Mouse (Mus musculus) left cerebral cortex, postnatal 25 days (tissue): ENCODE measurements around the gene Iqgap3. TPM values are rescaled to one million over a fixed set of nuclear protein-coding genes. Genes with fewer than 3 reads are reported as not detected.

Experiments
- DNase-seq, 2 experiments: peaks; one replicate each; pipeline ENCODE4 v3.0.0; 2022; ENCODE audit warnings: low spot score in 2 of 2, mixed read lengths in 1 of 2
- intact Hi-C: fragments of 180-260 bp; cut with DNase I; formaldehyde crosslinking; loops from one replicate; pipeline ENCODE4 v1.15.1; 2025
- total RNA-seq, 2 experiments: library from RNA; stranded (reverse); gene quantifications; 2 replicates each; pipeline ENCODE4 v1.2.3; 2021

Iqgap3 gene
- total RNA-seq: under 1 TPM; 0.21 to 0.44 TPM

DNA sequence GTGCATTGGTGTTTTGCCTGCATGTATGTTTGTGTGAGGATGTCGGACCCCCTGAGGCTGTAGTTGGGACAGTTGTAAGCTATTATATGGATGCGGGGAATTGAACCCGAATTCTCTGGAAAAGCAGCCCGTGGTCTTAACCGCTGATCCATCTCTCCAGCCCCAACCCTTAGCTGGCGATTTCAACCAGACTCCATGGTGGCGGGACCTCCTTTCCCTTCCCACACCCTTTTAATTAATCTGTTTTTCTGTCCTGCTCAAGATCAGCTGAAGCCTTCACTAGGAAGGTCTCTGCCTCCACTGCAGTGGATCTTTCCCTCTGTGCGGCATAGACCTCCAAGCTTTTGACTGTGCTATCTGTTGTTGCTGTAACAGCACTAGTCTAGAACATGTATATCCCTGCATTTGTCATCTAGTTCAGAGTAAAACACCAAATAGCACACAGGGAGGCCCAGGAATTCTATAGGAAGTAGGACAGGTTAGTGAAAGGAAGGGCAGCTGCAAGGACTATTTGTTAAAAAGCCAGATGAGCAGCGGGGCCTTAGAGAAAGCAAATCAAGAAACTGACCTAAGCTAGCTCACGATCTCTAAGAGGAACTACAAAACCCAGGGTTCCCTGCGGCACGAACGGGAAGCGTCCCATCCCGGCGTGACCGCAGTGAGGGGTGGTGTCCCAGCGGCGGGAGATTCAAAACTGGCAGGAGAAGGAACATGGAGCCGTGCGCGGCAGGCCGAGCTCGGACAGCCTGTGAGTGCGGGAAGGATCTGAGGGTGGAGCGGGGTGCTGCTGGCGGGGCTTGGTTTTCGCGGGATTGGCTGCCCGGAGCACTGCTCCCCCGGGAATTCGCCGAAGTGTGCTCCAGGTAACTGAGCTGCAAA lies at the start of gene Iqgap3:
Gene Iqgap3 (plus strand): TSS at position 627 of the 879 bp plus-strand sequence.
- peak; percentile 83 to 90 for DNase-seq
- intact Hi-C loops: no loop called here

DNA sequence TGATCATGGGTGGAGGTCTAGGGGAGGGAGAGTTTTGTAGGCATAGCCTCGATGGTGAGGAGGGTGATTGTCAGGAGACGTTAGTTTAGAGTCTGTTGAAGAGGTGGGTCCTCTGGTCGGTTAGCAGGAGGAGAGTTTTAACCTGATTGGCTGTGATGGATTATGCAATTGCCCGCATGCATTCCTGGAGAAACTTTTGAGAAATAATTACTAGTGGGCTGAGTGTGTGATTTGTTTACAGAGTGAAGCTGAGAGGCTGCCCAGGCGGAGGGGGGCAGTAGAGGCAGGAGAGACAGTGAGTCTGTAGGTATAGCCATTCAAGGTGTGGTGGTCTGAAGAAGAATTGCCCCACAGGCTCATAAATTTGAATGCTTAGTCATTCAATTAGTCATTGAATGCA lies 48.3 kb upstream of the Iqgap3 start:
- intact Hi-C loops: no loop called here
- DNase-seq: no peak

DNA sequence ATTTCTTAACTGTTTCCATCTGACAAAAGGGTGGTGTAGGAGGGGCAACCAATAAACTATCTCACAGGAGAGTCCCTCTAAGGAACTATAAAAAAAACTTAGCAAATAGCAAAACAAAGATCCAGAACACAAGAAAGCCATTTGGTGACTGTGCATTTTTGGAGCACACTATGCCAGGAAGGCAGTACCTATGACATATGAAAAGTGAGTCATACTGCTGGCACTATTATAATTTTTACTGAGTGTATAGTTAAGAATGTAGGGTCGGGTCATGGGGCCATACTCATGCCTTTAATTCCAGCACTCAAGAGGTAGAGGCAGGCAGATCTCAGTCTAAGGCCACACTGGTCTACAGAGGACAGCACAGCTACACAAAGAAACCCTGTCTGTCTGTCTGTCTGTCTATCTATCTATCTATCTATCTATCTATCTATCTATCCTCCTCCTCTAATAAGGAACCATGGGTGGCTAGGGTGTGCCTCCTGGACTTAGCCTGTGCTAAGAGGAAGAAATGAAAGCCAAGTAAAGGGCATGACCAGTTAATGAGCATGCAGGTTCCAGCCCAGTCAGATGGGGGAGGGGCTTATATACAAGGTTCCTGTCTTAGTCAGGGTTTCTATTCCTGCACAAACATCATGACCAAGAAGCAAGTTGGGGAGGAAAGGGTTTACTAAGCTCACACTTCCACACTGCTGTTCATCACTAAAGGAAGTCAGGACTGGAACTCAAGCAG lies 46.0 kb upstream of the Iqgap3 start:
- intact Hi-C loops: no loop called here

DNA sequence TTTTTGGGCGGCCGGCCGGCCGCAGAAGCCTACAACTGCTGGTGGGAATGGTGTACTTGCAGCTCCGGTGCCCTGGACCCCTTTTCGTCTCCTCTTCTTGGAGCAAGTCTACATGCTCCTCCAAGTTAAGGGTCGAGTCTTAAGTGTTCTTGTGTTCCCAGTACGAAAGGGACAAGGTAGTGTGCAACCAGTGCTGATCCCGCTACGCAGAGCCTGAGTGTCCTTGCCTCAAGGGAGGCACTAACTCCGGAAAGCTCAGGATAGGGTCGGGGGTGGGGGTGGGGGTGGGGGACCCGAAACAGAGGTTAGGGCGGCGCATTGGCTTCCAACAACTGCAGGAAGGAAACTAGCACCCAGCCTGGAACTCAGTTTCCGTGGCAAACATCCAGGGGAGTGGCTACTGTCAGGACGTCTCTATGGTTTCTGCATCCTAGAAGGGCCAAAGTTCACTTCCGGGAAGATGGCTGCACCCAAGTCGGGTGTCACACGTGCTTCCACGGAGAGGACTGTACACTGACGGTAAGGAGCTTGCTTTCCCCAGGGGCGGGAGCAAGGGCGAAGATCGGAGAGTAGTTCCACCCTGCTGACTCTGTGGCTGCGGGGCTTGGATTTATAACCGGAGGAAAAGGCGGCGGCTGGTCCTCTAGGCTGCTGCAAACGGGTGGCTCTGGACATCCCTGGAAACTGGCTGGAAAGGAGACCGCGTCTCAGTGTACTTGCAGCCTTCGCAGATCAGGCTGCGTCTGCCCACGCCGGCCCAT lies 38.9 kb upstream of the Iqgap3 start, which contains the start of gene Gpatch4:
Gene Gpatch4 (plus strand): TSS at position 448 of the 761 bp plus-strand sequence.
- peak; percentile 90 to 93 for DNase-seq
- intact Hi-C loops: no loop called here

More for the DNA sequence above, 46.0 kb upstream of the Iqgap3 start:
- DNase-seq: no peak

DNA sequence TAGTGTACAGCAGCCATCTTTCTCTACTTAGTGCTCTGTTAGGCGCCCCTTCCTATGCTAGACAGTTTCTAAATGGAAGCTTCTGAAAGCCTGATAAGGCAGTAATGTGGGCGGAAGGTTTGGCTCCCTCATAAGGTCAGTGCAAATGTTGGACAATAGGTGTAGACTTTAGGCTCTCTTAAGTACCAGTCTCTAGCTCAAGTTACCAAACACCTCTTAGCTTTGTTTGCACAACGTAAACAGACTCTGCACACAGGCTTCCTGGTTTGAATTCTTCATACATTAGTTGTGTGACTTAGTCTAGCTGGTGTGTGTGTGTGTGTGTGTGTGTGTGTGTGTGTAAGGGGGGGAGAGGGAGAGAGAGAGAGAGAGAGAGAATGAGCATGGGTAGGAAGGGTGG lies 32.2 kb upstream of the Iqgap3 start:
- DNase-seq: no peak
- intact Hi-C loops: no loop called here

DNA sequence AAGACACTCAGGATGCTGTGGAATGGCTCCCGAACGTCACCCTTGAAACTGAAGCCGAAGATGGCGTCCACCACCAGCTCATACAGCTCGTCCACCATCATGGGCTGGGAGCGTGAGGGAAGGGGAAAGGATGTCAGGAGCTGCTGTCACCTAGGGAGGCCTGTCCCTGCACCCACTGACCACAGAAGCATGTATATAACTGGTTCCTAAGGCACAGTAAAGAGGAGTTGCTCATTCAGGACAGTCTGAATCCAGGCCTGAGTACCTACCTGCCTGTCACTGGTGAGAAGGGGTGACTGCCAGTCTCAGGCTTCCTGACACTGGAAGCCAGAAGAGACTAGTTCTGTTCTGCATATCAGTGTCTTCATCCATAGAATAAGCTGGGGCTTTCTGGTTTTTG lies 24.7 kb upstream of the Iqgap3 start:
- intact Hi-C loops: loop anchor here (5.0 kb wide), 1 partner anchor 125 kb away; the partner anchor contains the start of genes Isg20l2 and Rrnad1
- no peak for DNase-seq

DNA sequence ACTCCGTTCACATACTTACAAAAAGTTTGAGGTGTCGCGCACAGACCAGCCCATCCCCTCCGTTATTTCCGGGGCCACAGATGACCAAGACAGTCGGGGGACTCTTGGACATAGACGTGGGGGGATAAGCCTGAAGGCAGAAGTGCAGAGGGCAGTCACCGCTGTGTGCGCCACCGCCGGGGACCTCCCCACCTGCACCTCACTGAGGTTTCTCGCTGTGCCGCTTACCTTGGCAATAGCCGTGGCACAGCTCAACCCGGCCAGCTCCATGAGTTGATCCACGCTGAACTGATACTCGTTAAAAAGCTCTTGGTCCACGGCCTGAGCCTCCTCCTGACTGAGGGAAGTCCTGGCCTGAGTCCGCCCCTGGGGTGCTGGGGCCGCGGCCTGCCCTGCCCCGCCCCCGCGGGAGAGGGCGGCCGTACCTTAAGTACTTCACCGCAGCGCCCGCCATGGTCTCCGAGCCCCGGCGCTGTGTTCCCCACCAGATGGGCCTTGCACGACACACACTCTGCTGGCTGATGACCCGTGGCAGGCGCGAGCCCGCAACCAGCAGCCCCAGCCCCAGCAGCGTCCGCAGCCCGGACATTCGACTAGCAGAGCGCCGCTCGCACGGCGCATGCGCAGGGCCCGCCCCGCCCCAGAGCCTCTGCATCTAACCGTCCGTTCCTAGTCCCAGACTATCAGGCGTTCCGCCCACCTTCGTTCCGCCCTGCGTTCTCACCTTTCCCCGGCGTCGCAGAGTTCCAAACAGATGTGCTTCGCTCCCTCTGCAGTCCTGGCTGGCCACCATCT lies 23.7 kb upstream of the Iqgap3 start, which contains the start of gene Naxe:
Gene Naxe (minus strand): TSS at position 594 of the 795 bp plus-strand sequence.
- DNase-seq: peak; percentile 84 to 88
- intact Hi-C loops: loop anchor here (5.0 kb wide), 1 partner anchor 126 kb away; the partner anchor contains the start of genes Isg20l2 and Rrnad1

DNA sequence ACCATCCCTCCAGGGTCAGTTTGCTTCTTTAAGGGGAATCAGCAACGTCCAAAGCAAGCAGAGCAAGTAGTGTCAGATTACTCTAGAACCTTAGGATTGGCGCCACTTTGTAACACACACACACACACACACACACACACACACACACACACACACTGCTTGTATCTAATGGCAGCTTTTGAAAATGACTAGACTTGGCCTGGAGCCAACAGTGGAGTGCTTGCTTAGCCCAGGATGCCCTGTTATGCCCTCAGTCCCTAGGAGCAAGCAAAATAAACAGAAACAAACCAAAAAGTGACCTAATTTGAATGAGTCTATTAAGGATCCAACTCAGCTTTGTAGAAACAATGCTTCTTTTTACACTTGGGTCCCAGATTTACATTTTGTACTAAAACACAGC lies 13.4 kb upstream of the Iqgap3 start:
- DNase-seq: no peak
- intact Hi-C loops: no loop called here

DNA sequence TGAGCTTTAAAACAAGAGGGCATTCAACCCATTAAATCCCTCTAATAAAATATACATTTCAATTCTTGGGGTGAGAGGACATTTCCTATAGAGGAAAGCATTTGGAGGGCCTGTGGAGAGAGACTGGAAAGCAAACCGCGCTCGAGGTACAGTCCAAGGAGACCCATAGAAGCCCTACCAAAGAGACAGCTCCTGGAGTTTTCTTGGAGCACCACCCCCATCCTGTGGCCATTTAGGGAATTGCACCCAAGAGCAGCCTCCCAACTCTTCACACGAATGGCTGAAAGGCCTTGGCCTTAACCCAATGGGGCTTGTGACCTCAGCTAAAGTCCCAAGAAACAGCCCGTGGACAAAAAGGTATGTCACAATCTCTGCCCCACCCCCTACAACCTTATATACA lies 10.0 kb upstream of the Iqgap3 start:
- intact Hi-C loops: loop anchor here (1.0 kb wide), 3 partner anchors 61 to 136 kb away; no protein-coding TSS in a partner anchor
- DNase-seq: peak; percentile 85 to 91

DNA sequence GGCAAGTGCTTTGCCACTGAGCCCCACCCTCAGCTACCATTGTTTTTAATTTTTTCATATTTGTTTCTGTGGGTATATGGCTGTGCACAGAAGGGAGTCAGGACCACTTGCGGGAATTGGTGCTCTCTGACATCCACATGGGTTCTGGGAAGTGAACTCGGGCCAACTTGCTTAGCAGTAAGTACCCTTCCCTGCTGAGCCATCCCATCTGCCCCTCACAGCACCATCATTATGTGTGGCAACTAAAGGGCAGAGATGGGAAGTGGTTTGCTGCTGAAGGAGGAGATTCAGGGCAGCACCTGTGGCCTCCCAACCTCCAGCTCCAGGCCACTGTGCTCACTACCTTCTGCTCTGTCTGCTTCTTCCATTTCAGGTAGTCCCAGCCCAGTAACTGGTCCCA lies 8.1 kb upstream of the Iqgap3 start:
- DNase-seq: no peak
- intact Hi-C loops: no loop called here

DNA sequence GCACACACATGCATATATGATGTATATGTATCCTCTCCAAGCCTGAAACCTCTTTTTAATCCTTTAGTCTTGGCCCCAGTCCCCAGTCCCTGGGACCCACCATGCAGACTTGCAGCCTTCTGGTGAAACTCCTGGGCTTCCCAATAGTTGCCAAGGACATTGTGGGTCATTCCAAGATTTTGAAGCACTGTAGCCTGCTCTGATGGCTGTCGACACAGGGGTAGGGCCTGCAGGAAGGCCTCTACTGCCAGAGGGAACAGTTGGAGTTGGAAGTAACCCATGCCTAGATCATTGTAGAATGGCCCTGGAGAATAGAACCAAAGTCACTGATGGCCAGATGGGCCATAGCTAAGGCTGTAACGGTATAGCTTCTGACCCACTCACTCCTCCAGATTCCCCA lies 7.4 kb upstream of the Iqgap3 start:
- DNase-seq: no peak
- intact Hi-C loops: no loop called here

DNA sequence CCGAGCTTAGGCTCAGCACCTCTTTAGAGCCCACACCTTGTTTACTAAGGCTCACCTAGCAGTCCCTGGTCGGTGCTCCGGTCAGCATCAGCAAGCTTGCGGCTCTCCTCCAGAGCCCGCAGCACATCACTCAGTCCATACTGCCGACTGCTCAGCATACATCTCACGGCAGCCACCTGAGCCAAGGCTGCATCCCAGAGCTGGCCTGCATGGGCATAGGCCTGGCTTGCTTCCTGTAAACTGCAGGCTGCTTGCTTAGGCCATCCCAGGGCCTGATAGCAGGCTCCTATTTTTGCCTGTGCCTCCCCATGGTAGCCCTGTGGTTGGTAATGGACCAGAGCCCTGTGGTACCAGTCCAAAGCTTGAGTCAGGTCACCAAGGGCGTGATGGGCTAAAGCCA lies 7.0 kb upstream of the Iqgap3 start:
- intact Hi-C loops: no loop called here
- DNase-seq: no peak

DNA sequence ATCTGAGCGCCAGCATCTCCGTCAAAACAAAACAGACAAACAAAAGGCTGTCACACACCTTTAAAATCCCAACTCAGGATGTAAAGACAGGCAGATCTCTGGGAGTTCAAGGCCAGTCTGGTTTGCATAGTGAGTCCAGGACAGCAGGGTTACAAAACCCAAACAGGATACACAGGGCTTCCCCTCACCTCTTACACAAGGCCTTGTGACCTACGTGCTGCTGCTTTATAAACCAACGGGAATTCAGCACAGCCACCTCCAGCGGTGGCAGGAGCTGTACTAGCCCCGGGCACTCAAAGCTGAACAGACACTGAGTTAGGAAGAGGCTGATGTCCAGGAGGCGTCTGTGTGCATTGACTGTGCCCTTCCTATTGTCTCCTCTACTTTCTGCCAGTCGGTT lies 4.3 kb upstream of the Iqgap3 start:
- DNase-seq: no peak
- intact Hi-C loops: no loop called here

DNA sequence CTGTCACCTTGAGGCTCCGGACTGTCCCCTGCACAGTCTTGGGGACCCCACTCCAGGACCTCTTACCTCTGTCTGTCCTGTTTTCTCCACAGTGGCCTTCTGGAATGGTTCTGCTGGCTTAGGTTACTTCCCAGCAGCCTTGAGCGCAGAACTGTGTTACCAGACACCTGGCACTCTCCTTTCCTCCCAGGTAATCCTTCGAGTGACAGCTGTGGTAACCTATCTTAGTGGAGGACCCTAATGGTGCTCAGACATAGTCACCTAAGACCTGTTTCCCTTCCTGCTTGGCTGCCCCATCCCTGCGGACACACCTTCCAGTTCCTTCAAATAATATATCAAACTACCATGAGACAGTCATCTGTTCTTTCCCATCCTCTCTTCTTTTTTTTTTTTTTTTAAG lies 3.6 kb upstream of the Iqgap3 start, which contains the start of gene Ttc24:
Gene Ttc24 (minus strand): TSS at position 101 of the 400 bp plus-strand sequence.
- intact Hi-C loops: no loop called here
- DNase-seq: no peak

DNA sequence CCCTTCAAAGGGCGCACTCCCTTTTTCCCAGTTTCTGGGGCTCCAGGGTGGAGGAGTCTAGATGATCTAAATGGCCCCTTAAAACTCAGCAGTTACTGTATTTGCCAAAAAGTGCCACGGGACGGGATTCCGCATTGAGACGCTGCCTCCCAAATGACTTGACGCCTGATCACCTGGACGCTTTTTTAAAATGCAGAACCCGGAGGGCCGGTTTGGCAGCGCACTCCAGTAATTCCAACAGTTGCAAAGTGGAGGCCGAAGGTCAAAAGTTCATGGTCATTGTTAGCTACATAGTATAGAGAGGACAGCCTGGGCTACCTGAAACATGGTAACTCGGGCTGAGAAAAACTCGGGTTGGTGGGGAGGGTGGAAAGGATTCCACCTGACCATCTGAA lies 450 bp downstream of the Iqgap3 start:
- intact Hi-C loops: no loop called here

DNA sequence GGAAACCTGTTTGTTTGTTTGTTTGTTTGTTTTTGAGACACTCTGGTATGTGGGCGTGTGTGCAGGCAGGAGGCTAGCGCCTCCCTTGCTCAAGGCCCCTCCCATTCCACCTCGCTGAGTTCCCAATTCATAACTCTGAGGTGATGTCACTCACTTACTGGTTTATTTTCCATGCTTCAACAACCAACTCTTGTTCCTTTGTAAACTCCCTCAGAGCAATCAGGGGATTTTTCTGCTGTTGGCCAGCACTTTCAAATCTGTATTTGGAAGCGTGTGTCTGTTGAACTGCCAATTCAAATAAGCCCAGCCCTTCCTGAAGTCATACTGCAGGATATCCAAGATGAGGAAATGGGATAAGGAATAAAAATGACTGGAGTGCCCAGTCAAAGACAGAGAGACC lies 892 bp downstream of the Iqgap3 start:
- no peak for DNase-seq
- intact Hi-C loops: no loop called here

More for the DNA sequence above, 450 bp downstream of the Iqgap3 start:
- no peak for DNase-seq

DNA sequence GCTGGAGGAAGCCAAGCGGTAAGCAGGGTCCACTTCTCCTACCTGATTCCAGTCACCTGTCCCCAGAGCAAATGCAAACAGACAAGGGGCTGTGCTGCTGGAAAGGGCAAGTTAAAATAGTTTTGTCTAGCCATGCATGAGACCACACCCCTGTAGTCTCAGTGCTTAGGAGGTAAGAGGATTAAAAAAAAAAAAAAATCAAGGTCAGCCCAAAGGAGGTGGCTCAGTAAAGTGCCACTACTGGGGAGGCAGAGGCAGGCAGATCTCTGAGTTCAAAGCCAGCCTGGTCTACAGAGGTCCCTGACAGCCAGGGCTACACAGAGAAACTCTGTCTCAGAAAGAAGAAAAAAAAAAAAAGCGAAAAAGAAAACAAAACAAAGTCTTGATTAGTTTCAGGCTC lies 2.2 kb downstream of the Iqgap3 start:
- intact Hi-C loops: no loop called here
- no peak for DNase-seq

DNA sequence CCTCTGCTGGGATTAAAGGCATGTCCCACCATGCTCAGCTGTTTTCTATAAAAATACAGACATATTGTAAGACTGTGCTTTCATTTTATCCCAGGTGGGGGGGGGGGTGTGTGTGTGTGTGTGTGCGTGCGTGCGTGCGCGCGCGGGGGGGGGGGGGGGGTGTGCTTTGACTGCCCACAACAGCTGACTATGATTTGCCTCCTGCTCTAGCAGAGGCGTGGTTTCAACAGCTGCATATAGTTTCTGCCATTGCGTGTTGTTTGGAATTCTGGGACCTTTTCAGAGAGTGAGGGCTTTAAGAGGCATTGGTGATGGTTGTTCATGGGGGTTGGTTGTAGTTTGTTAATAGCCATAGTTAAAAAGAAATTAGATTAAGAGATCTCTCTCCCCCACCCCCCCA lies 3.7 kb downstream of the Iqgap3 start:
- intact Hi-C loops: loop anchor here (5.0 kb wide), 1 partner anchor 157 kb away; no protein-coding TSS in a partner anchor
- DNase-seq: no peak

DNA sequence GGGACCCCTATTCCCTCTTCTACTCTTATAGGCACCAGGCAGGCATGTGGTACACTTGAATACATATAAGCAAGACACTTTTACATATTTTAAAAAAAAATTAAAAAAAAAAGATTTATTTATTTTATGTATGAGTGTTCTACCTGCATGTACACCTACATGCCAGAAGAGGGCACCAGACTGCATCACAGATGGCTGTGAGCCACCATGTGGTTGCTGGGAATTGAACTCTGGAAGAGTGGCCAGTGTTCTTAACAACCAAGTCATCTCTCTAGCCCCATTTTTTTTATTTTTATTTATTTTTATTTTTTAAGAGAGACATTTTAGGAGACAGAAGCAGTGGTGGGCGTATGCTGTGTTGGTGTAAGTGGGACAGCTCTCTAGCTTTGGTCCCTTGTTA lies 5.9 kb downstream of the Iqgap3 start:
- intact Hi-C loops: loop anchor here (2.0 to 5.0 kb wide), 3 partner anchors 45 to 155 kb away; no protein-coding TSS in a partner anchor

More for the DNA sequence above, 5.9 kb downstream of the Iqgap3 start:
- peak in 1 of 2 experiments; percentile 25 for DNase-seq
